Mouse (Mus musculus) megakaryocyte, embryonic 14.5 days (primary cell): ENCODE results near the gene Enox1.

Experiments used
- FLI1 ChIP-seq: IDR thresholded peaks from 2 replicates; pipeline ENCODE4 v1.6.1; 2012; ENCODE audit warnings: low read length, inconsistent platforms, mixed read lengths
- GATA1 ChIP-seq: IDR thresholded peaks from 3 replicates; pipeline ENCODE4 v1.6.1; 2012; ENCODE audit warnings: mixed read lengths, low read length, inconsistent platforms, borderline replicate concordance

- TF ChIP-seq GATA1 = no peak
- no peak for TF ChIP-seq FLI1
Measured at GRCm38 (mm10) chr14:77642314-77642713, 485.8 kb downstream of the Enox1 start.
